Mouse (Mus musculus) neural tube, embryonic 14.5 days (tissue): ENCODE results near the gene Nfib. TPM values are rescaled to one million over a fixed set of nuclear protein-coding genes. Genes with fewer than 3 reads are reported as not detected.

ENCODE experiments used
- ATAC-seq: fragments of 200-750 bp; cut with Nextera tagmentation; 2 replicates; pipeline ENCODE4 v1.8.0; 2017; ENCODE audit warnings: low read depth, mild to moderate bottlenecking, moderate TSS enrichment, moderate library complexity
- H3K27ac ChIP-seq: fragments of 300-500 bp; sonication (generic); 2 replicates; pipeline ENCODE4 v1.5.1; 2014; ENCODE audit warnings: low read depth, mild to moderate bottlenecking, control low read depth, low read length, moderate library complexity, mixed read lengths
- H3K27me3 ChIP-seq: fragments of 300-500 bp; sonication (generic); 2 replicates; pipeline ENCODE4 v1.6.1; 2014; ENCODE audit warnings: low read length; ENCODE audit not compliant: control insufficient read depth, insufficient read depth
- H3K36me3 ChIP-seq: fragments of 300-500 bp; sonication (generic); 2 replicates; pipeline ENCODE4 v1.6.1; 2014; ENCODE audit warnings: low read length, mixed read lengths; ENCODE audit not compliant: control insufficient read depth, insufficient read depth
- H3K4me1 ChIP-seq: fragments of 300-500 bp; sonication (generic); 2 replicates; pipeline ENCODE4 v1.6.1; 2014; ENCODE audit warnings: low read length; ENCODE audit not compliant: control insufficient read depth, insufficient read depth
- H3K4me2 ChIP-seq: fragments of 300-500 bp; sonication (generic); 2 replicates; pipeline ENCODE4 v1.6.1; 2014; ENCODE audit warnings: mild to moderate bottlenecking, low read depth, low read length, control low read depth
- H3K4me3 ChIP-seq: fragments of 300-500 bp; sonication (generic); 2 replicates; pipeline ENCODE4 v1.5.1; 2014; ENCODE audit warnings: low read depth, low read length, control low read depth, mixed read lengths
- H3K9ac ChIP-seq: fragments of 300-500 bp; sonication (generic); replicated peaks from 2 replicates; pipeline ENCODE4 v1.6.1; 2014; ENCODE audit warnings: low read depth, mild to moderate bottlenecking, control low read depth, low read length, mixed read lengths
- H3K9me3 ChIP-seq: fragments of 300-500 bp; sonication (generic); 2 replicates; pipeline ENCODE4 v1.6.1; 2016; ENCODE audit warnings: low read length; ENCODE audit not compliant: control insufficient read depth
- WGBS: fragments of 180-500 bp; shearing (Covaris S2); extraction: QIAGEN DNeasy Blood & Tissue Kit; methylation state at CpG from one replicate; pipeline ENCODE4 v1.1.7; 2014; 5-methylcytosine and 5-hydroxymethylcytosine counted together
- polyA plus RNA-seq: library from polyadenylated mRNA; unstranded; fragments of >200 nt; fragmentation: Nextera tagmentation; extraction: Ambion mirVana; gene quantifications from 2 replicates; pipeline ENCODE4 v1.2.1, GENCODE M21; 2014

Gene Nfib
- polyA plus RNA-seq, 1 experiment from 2014 or later = 111 TPM

- no peaks in the 10 kb centered on the region for H3K4me1 ChIP-seq
- no peaks in the 10 kb centered on the region for H3K9me3 ChIP-seq
- no peak for ATAC-seq
- WGBS = 82% methylated on average over 2 of the region's 2 CpGs
- H3K36me3 ChIP-seq = no peaks in the 10 kb centered on the region
- H3K27me3 ChIP-seq = no peaks in the 10 kb centered on the region
- H3K4me3 ChIP-seq = no peak overlapping the region
- H3K27ac ChIP-seq = no peak overlapping the region
- no peak overlapping the region for H3K4me2 ChIP-seq
- H3K9ac ChIP-seq = no peak overlapping the region
Measured at GRCm38 (mm10) chr4:82715833-82716232, 10.3 kb upstream of the Nfib start.

DNA sequence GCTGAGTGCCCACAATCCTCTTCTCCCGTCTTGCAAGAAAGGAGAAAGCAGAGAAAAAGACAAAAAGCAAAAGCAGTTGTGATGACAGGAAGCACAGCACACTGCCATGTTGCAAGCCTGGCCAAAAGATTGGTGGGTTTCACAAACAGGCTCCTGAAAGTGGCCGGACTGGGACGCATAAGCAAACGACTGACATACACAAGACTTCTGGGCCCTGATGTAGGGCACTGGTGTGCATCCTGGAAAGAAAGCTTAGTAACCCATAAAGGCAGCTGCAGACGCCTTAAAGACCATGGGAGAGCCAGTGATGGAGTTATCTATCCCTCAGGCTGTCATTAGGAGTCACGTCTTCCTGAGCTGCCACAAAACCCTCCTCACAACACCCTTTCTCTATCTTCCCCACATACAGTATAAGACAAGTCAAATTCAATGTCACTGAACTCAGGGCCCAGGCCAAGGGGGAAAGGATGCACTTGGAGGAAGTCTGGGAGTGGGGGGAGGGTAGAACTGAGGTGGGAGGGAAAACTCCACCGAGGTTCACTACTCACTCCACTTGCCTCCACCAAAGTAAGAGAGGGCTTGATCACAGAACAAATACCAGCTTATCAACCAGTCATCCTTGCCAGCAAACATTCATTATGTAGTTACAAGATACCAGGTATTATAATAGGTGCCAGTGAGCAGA is 6.2 kb upstream of the Nfib start:
- no peak overlapping the region for H3K4me2 ChIP-seq
- WGBS = 77% methylated on average over 7 of the region's 7 CpGs
- no peak for ATAC-seq
- no peak overlapping the region for H3K27ac ChIP-seq
- H3K9me3 ChIP-seq = no peaks in the 10 kb centered on the region
- no peak overlapping the region for H3K9ac ChIP-seq
- no peaks in the 10 kb centered on the region for H3K27me3 ChIP-seq
- no peaks in the 10 kb centered on the region for H3K36me3 ChIP-seq
- H3K4me3 ChIP-seq = no peak overlapping the region
- H3K4me1 ChIP-seq = no peaks in the 10 kb centered on the region

- no peak overlapping the region for H3K27ac ChIP-seq
- no peak overlapping the region for H3K4me2 ChIP-seq
- 88% methylated on average over 6 of the region's 6 CpGs for WGBS
- peaks cover 4% of the 10 kb centered on the region; the same call in 1 of the 2 replicates for H3K4me1 ChIP-seq
- ATAC-seq = no peak
- H3K9me3 ChIP-seq = no peaks in the 10 kb centered on the region
- H3K9ac ChIP-seq = no peak overlapping the region
- H3K36me3 ChIP-seq = no peaks in the 10 kb centered on the region
- no peaks in the 10 kb centered on the region for H3K27me3 ChIP-seq
- no peak overlapping the region for H3K4me3 ChIP-seq
Measured at GRCm38 (mm10) chr4:82709666-82710065, 4.1 kb upstream of the Nfib start.

DNA sequence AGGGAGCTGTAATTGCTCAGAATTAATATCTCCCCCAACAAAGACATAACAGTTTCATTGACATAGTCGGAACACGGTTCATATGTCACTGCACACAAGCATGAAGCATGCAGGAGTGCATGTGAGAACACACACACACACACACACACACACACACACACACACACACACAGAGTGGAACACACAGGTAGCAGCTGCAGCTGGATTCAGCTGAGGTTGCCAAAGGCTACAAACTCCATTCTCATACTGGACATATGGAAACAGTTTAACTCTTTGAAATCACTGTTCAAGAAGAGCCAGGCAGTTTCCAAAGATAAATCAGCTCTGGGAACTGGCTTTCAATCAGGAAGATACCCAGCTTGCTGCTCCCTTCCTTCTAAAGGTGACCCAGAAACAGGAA is 462 bp upstream of the Nfib start:
- WGBS = 64% methylated on average over 2 of the region's 2 CpGs
- no peak for ATAC-seq
- Histone ChIP-seq H3K36me3 (no peaks in the 10 kb centered on the region), H3K4me1 (peaks cover 9% of the 10 kb centered on the region; the same call in 1 of the 2 replicates), H3K27me3 (no peaks in the 10 kb centered on the region), H3K9me3 (no peaks in the 10 kb centered on the region), H3K27ac (no peak overlapping the region), H3K9ac (no peak overlapping the region), H3K4me3 (no peak overlapping the region), H3K4me2 (no peak overlapping the region)

DNA sequence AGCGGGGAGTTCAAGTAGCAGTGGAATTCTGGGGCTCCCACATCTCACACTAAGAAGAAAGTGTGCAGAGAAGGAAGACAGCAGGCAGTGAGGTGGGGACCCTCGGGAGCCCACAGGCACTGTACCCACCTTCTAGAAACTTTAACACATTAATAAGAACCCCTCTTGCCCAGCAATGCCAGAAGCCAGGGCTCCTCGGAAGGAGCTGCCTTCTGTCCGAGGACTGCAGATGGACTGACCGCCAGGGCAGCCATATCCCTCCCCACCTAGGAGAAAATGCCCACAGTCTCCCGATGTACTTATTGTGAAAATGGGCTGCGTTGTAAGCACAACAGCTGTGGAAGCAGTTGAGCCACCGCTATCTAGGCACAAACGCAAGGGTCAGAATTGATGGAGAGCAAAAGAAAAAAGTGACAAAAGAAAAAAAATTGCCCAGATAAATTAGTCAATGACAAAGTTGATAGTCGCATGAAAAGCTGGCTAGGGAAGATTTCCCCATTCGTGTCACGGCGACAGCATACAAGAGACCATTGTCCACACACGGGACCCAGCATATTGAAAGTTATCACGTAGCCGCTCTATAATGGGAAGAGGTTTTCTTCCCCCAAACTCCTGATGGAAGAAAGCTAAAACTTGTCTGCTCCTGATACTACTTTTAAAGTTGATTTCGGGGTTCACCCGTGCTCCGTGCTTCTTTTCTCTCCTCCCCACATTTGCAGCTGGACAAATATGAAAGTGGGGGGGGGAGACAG is 1.3 kb downstream of the Nfib start:
- 25% methylated on average over 19 of the region's 19 CpGs for WGBS
- no peaks in the 10 kb centered on the region for H3K27me3 ChIP-seq
- H3K4me2 ChIP-seq = peak overlapping the region; percentile 36
- H3K4me1 ChIP-seq = peaks cover 9% of the 10 kb centered on the region; the same call in 1 of the 2 replicates
- H3K9me3 ChIP-seq = no peaks in the 10 kb centered on the region
- ATAC-seq = peak; percentile 53; the same call in 1 of the 2 replicates
- H3K9ac ChIP-seq = no peak overlapping the region
- H3K27ac ChIP-seq = peak overlapping the region; percentile 49; the same call in 1 of the 2 replicates
- no peak overlapping the region for H3K4me3 ChIP-seq
- H3K36me3 ChIP-seq = no peaks in the 10 kb centered on the region

DNA sequence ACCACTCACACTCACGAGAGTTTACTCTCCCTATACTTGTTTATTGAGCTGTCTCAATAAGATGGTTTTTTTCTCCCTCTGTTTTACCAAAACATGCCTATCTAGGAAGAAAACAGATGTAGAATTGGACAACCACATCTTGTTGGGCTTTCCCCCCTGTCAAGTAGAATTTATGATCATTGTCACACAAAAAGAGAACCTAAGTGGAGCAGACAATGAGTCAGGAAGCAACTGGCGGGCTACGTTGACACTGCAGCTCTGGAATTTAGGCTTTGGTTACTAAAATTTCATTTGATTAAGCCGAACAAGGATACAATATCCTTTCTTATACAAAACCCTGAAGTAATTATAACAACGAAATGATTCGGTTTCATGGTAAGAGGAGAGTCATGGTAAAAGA is 2.7 kb downstream of the Nfib start:
- H3K36me3 ChIP-seq = no peaks in the 10 kb centered on the region
- no peaks in the 10 kb centered on the region for H3K9me3 ChIP-seq
- H3K4me2 ChIP-seq = no peak overlapping the region
- H3K4me1 ChIP-seq = peaks cover 9% of the 10 kb centered on the region; the same call in 1 of the 2 replicates
- H3K9ac ChIP-seq = no peak overlapping the region
- no peak overlapping the region for H3K27ac ChIP-seq
- WGBS = 41% methylated on average over 6 of the region's 6 CpGs
- no peak overlapping the region for H3K4me3 ChIP-seq
- no peaks in the 10 kb centered on the region for H3K27me3 ChIP-seq
- ATAC-seq = no peak

DNA sequence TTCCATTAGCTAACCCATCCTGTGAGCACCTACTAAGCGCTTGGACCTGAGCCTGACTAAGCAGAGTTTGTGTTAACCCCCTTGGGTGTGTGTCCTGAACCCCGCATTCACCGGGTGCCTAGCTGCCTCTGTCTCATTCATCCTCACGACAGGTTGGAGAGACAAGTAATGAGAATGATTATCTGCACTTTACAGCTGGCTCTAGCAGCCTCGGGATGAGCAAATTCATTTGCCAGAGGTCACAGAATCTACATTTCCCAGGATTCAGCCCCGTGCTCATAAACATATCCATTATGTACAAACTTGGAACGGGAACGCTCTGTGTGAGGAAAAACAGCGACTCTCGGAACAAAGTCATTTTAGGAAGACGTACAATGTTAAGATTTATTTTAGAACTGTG is 6.0 kb downstream of the Nfib start:
- H3K9me3 ChIP-seq = no peaks in the 10 kb centered on the region
- no peaks in the 10 kb centered on the region for H3K36me3 ChIP-seq
- H3K27me3 ChIP-seq = no peaks in the 10 kb centered on the region
- WGBS = 50% methylated on average over 11 of the region's 11 CpGs
- H3K9ac ChIP-seq = no peak overlapping the region
- 0 out of 2 replicates have a peak, but pooled peaks have one; percentile 32 for ATAC-seq
- H3K4me2 ChIP-seq = no peak overlapping the region
- H3K4me1 ChIP-seq = peaks cover 5% of the 10 kb centered on the region; the same call in 1 of the 2 replicates
- H3K4me3 ChIP-seq = no peak overlapping the region
- no peak overlapping the region for H3K27ac ChIP-seq

DNA sequence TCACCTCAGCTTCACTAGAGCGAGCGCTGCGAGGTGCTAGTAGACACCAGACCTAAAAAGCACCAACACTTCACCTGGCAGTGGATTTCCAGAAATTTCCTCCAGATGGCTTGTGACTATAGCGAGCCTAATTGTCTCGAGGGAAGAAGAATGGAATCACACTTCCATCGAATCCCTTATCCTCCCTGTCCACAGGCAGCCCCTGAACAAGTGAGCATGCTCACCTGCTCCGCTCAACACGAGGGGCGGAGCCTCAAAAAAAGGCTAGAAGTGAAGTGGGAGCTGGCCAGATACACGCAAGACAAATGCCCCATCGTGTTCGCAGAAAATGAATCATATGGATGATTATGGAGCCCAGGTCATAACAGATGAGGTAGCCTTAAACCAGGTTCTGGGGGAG is 6.9 kb downstream of the Nfib start:
- no peak overlapping the region for H3K9ac ChIP-seq
- no peak overlapping the region for H3K4me2 ChIP-seq
- no peaks in the 10 kb centered on the region for H3K4me1 ChIP-seq
- H3K4me3 ChIP-seq = no peak overlapping the region
- H3K27me3 ChIP-seq = no peaks in the 10 kb centered on the region
- H3K36me3 ChIP-seq = no peaks in the 10 kb centered on the region
- WGBS = 86% methylated on average over 12 of the region's 12 CpGs
- peak; percentile 16; the same call in 1 of the 2 replicates for ATAC-seq
- H3K9me3 ChIP-seq = no peaks in the 10 kb centered on the region
- no peak overlapping the region for H3K27ac ChIP-seq

- no peaks in the 10 kb centered on the region for H3K36me3 ChIP-seq
- ATAC-seq = no peak
- no peaks in the 10 kb centered on the region for H3K27me3 ChIP-seq
- H3K4me3 ChIP-seq = no peak overlapping the region
- no peak overlapping the region for H3K9ac ChIP-seq
- H3K4me1 ChIP-seq = 0 out of 2 replicates have a peak, but pooled peaks cover 2% of the 10 kb centered on the region
- H3K27ac ChIP-seq = no peak overlapping the region
- no peak overlapping the region for H3K4me2 ChIP-seq
- H3K9me3 ChIP-seq = no peaks in the 10 kb centered on the region
- WGBS = 65% methylated on average over 6 of the region's 6 CpGs
Measured at GRCm38 (mm10) chr4:82697151-82697550, 8.4 kb downstream of the Nfib start.
